Mouse (Mus musculus) forebrain, embryonic 14.5 days (tissue): ENCODE data around the gene Prmt3. TPM values are rescaled to one million over a fixed set of nuclear protein-coding genes. Genes with fewer than 3 reads are reported as not detected.

Experiments
- ATAC-seq: fragments of 200-750 bp; cut with Nextera tagmentation; 2 replicates; pipeline ENCODE4 v1.8.0; 2017; ENCODE audit warnings: mild to moderate bottlenecking, moderate library complexity
- DNase-seq: peaks from one replicate; pipeline ENCODE4 v3.0.0-alpha.2; 2015; ENCODE audit warnings: low spot score
- H3K27ac ChIP-seq: fragments of 300-500 bp; sonication (generic); 2 replicates; pipeline ENCODE4 v1.5.1; 2014; ENCODE audit warnings: low read depth, mild to moderate bottlenecking, control low read depth, low read length, moderate library complexity
- H3K27me3 ChIP-seq: fragments of 300-500 bp; sonication (generic); replicated peaks from 2 replicates; pipeline ENCODE4 v1.6.1; 2014; ENCODE audit warnings: low read length, control low read depth, mixed read lengths; ENCODE audit not compliant: control insufficient read depth, insufficient read depth
- H3K36me3 ChIP-seq: fragments of 300-500 bp; sonication (generic); 2 replicates; pipeline ENCODE4 v1.6.1; 2014; ENCODE audit warnings: low read length, control low read depth; ENCODE audit not compliant: control insufficient read depth, insufficient read depth
- H3K4me1 ChIP-seq: fragments of 300-500 bp; sonication (generic); 2 replicates; pipeline ENCODE4 v1.6.1; 2014; ENCODE audit warnings: antibody characterized with exemption, low read length, control low read depth; ENCODE audit not compliant: control insufficient read depth, insufficient read depth
- H3K4me2 ChIP-seq: fragments of 300-500 bp; sonication (generic); 2 replicates; pipeline ENCODE4 v1.6.1; 2014; ENCODE audit warnings: mild to moderate bottlenecking, control low read depth, low read length
- H3K4me3 ChIP-seq: fragments of 300-500 bp; sonication (generic); 2 replicates; pipeline ENCODE4 v1.5.1; 2014; ENCODE audit warnings: low read depth, low read length, control low read depth
- H3K9ac ChIP-seq: fragments of 300-500 bp; sonication (generic); 2 replicates; pipeline ENCODE4 v1.6.1; 2014; ENCODE audit warnings: mild to moderate bottlenecking, low read length, control low read depth, moderate library complexity
- H3K9me3 ChIP-seq: fragments of 300-500 bp; sonication (generic); replicated peaks from 2 replicates; pipeline ENCODE4 v1.6.1; 2016; ENCODE audit warnings: low read length, control low read depth, mixed read lengths; ENCODE audit not compliant: control insufficient read depth
- WGBS: fragments of 180-500 bp; shearing (Covaris S2); extraction: QIAGEN DNeasy Blood & Tissue Kit; methylation state at CpG from one replicate; pipeline ENCODE4 v1.1.7; 2014; 5-methylcytosine and 5-hydroxymethylcytosine counted together
- polyA plus RNA-seq: library from polyadenylated mRNA; unstranded; fragments of >200 nt; fragmentation: Nextera tagmentation; extraction: Ambion mirVana; gene quantifications from 2 replicates; pipeline ENCODE4 v1.2.1, GENCODE M21; 2014

The Prmt3 gene
- polyA plus RNA-seq, 1 experiment from 2014 or later: 50.2 TPM

DNA sequence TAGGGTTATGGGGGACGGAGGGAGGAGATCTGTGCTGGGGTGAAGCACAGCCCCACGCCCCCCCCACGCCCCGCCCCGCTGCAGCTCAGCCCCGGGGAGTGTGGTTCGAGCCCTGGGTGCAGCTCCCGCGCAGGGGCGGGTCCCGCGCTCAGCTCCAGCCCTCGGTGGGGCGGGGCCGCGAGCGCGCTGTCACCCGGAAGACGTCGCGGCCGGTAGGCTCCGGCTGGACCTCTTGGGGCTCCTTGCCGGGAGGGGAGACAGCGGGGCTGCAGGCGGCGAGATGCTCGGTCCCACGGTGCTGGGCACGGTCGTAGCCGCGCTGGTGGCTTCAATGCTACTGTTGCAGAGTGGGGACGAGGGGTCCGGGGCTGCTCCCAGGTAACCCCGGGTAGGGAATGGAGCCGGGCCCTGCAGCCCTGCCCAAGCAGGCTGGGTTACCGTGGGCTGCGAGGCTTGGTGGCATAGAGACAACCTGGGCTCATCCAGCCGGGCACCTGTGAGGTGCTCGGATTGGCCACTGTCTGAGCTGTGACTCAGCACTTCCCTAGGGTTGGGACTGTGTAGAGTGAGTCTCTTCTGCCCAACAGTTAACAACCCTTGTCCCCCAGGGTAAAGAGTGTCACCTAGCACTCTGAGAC, 19.1 kb upstream of the Prmt3 start, which contains the start of gene Htatip2:
TSS of gene Htatip2 (plus strand) at position 182 of the 638 bp plus-strand sequence.
- DNase-seq: no peak

DNA sequence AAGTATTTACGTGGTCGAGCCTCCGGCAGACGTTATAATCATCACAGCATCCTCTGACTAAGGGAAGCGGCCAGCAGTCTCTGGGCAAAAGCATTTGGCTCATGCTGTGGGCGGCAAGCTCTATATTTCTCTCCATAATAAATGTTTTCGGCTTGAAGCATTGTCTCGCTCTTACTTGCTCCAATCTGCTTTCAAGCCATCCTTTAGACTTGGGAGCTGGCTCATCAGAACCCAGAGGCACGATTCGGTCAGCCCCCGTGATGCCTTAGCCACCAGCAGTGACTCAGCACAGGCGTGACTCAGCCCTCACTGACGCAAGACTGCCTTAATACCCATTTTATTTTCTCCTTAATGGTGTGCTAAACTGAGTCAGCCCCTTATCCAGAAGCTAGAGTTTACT, 15.5 kb upstream of the Prmt3 start:
- DNase-seq (no peak), ATAC-seq (no peak)
- WGBS: 74% methylated on average over 13 of the region's 13 CpGs
- H3K9ac ChIP-seq: no peak overlapping the region
- H3K9me3 ChIP-seq: no peaks in the 10 kb centered on the region
- H3K27me3 ChIP-seq: peaks cover 39% of the 10 kb centered on the region
- no peak overlapping the region for H3K27ac ChIP-seq
- no peaks in the 10 kb centered on the region for H3K36me3 ChIP-seq
- H3K4me2 ChIP-seq: no peak overlapping the region
- no peaks in the 10 kb centered on the region for H3K4me1 ChIP-seq
- no peak overlapping the region for H3K4me3 ChIP-seq

More for the DNA sequence above, 19.1 kb upstream of the Prmt3 start, which contains the start of gene Htatip2:
- H3K36me3 ChIP-seq: no peaks in the 10 kb centered on the region
- no peaks in the 10 kb centered on the region for H3K9me3 ChIP-seq
- peaks cover 51% of the 10 kb centered on the region for H3K27me3 ChIP-seq
- H3K4me1 ChIP-seq: no peaks in the 10 kb centered on the region
- ATAC-seq: peak; percentile 50
- WGBS: 4% methylated on average over 28 of the region's 42 CpGs
- H3K4me3 ChIP-seq: peak within 1 kb of the TSS; percentile 37
- H3K9ac ChIP-seq: peak within 1 kb of the TSS; percentile 54; the same call in 1 of the 2 replicates
- no peak within 1 kb of the TSS for H3K27ac ChIP-seq
- H3K4me2 ChIP-seq: peak within 1 kb of the TSS; percentile 65

DNA sequence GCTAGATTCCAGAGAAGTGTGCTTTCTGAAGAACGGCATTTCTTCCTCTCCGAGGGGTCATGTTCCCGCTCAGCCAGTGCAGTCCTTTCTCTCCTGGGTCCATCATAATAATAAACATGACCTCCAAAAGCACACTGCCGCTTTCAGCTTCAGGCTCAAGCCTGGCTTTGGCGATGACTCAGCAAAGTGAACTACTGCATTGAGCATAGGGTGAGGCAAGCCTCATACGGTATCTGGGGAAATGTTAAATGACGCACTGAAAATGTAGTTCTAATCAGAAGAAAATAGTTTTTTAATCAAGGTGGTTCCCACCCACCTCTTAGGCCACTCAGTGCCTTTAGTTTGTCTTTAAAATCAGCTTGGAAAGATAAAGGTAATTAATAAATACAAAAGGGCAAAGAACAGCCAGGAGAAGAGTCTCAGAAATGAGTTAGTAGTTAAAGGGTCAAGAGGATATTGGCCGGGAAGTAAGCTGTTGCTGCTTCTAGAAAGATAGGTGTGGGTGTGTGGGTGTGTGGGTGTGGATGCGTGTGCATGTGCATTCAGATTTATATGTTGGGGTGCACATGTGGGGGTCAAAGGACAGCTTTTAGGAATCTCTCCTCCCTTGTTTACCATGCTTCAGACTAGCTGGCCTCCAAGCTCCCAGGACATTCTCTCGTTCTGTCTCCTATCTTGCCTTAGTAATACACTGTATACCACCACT, 14.0 kb upstream of the Prmt3 start:
- DNase-seq: no peak
- no peak overlapping the region for H3K4me2 ChIP-seq
- H3K4me1 ChIP-seq: no peaks in the 10 kb centered on the region
- H3K9me3 ChIP-seq: no peaks in the 10 kb centered on the region
- peaks cover 24% of the 10 kb centered on the region for H3K27me3 ChIP-seq
- H3K9ac ChIP-seq: no peak overlapping the region
- H3K27ac ChIP-seq: no peak overlapping the region
- H3K36me3 ChIP-seq: no peaks in the 10 kb centered on the region
- no peak overlapping the region for H3K4me3 ChIP-seq
- WGBS: 84% methylated on average over 10 of the region's 10 CpGs
- no peak for ATAC-seq

DNA sequence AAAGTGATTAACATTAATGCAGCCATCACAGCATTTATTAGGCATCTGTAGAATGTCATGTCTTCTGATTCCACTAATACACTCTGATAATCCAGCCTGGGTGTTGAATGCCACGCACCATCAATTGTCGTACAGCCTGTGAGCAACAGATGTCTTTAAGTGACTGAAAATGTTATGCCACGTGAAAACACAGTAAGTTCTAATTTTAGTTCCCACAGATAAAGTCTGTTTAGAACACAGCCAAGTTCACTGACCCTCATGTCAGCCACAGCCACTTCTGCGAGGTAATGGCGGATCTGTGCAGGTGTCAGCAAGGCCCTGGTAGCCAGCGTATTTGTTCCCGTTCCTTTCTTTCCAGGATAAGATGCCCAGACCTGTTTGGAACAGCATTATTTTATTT, 12.0 kb upstream of the Prmt3 start:
- ATAC-seq: no peak
- H3K27ac ChIP-seq: no peak overlapping the region
- no peak overlapping the region for H3K9ac ChIP-seq
- DNase-seq: no peak
- H3K36me3 ChIP-seq: no peaks in the 10 kb centered on the region
- H3K4me2 ChIP-seq: no peak overlapping the region
- no peaks in the 10 kb centered on the region for H3K4me1 ChIP-seq
- WGBS: 89% methylated on average over 7 of the region's 7 CpGs
- 0 out of 2 replicates have a peak, but pooled peaks cover 5% of the 10 kb centered on the region for H3K27me3 ChIP-seq
- H3K4me3 ChIP-seq: no peak overlapping the region
- H3K9me3 ChIP-seq: no peaks in the 10 kb centered on the region

DNA sequence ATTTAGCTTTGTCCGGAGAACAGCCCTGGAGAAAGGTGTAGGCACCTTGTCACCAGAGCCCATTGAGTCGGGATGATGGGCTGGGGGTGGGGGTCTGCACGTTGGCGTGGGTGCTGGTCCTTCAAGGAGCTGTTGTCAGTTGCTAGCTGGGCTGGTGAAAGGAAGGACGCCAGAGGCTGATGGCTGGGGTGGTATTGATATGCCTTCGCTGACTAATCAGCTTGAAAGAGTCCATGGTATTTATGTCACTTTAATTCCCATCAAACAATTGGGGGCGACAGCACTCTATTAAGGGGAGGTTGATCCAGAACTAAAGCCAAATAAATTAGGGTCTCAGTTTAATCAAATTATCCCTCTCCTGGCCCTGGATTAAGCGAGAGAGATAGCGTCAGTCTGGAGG, 9.6 kb upstream of the Prmt3 start:
- H3K27me3 ChIP-seq: 0 out of 2 replicates have a peak, but pooled peaks cover 5% of the 10 kb centered on the region
- DNase-seq: no peak
- no peaks in the 10 kb centered on the region for H3K4me1 ChIP-seq
- H3K36me3 ChIP-seq: no peaks in the 10 kb centered on the region
- H3K27ac ChIP-seq: no peak overlapping the region
- H3K4me2 ChIP-seq: no peak overlapping the region
- no peaks in the 10 kb centered on the region for H3K9me3 ChIP-seq
- ATAC-seq: no peak
- no peak overlapping the region for H3K9ac ChIP-seq
- no peak overlapping the region for H3K4me3 ChIP-seq
- 4% methylated on average over 9 of the region's 9 CpGs for WGBS

DNA sequence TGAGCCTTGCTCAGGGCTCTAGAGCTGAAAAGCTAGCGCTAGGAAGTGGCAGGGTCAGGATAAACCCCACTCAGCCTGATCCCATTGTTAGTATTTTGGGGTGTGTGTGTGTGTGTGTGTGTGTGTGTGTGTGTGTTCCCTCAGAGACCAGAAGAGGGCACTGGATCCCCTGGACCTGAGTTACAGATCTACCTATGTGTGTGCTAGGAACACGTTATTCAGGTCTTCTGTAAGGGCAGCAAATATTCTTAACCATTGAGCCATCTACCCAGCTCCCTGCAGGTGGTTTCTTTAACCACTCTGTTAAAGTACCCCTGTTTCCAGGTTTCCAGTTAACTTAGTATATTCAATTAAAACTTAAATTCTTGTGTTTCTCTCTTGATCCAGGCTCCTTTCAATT, 3.8 kb upstream of the Prmt3 start:
- H3K4me2 ChIP-seq: no peak overlapping the region
- 82% methylated on average over 2 of the region's 2 CpGs for WGBS
- no peaks in the 10 kb centered on the region for H3K27me3 ChIP-seq
- ATAC-seq (no peak), DNase-seq (no peak)
- no peaks in the 10 kb centered on the region for H3K36me3 ChIP-seq
- no peak overlapping the region for H3K9ac ChIP-seq
- H3K9me3 ChIP-seq: no peaks in the 10 kb centered on the region
- H3K4me3 ChIP-seq: no peak overlapping the region
- peaks cover 5% of the 10 kb centered on the region for H3K4me1 ChIP-seq
- H3K27ac ChIP-seq: no peak overlapping the region

DNA sequence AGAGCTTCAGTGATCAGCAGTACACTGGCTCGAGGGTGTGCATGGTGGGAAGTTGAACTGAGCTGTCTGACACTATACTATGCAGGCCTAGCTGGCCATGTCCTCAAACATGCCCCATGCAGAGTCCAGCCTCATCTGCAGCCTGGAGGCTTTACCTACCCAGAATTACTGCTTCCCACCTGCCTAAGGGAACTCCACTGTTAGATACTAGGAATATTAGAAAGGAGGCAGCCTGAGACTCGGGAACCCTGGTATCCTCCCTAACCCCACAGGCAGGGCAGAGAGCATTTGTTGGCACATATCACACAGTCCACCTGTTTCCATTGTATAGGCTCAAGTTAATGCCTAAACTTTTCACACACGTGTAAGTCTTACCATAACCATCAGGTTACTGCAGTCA, 561 bp upstream of the Prmt3 start:
- Histone ChIP-seq H3K36me3 (peaks cover 11% of the 10 kb centered on the region; the same call in 1 of the 2 replicates), H3K4me1 (peaks cover 12% of the 10 kb centered on the region), H3K9ac (no peak overlapping the region), H3K27me3 (no peaks in the 10 kb centered on the region), H3K27ac (no peak overlapping the region), H3K4me2 (no peak overlapping the region), H3K9me3 (no peaks in the 10 kb centered on the region), H3K4me3 (no peak overlapping the region)
- ATAC-seq: peak; percentile 21
- no peak for DNase-seq
- 48% methylated on average over 3 of the region's 3 CpGs for WGBS

DNA sequence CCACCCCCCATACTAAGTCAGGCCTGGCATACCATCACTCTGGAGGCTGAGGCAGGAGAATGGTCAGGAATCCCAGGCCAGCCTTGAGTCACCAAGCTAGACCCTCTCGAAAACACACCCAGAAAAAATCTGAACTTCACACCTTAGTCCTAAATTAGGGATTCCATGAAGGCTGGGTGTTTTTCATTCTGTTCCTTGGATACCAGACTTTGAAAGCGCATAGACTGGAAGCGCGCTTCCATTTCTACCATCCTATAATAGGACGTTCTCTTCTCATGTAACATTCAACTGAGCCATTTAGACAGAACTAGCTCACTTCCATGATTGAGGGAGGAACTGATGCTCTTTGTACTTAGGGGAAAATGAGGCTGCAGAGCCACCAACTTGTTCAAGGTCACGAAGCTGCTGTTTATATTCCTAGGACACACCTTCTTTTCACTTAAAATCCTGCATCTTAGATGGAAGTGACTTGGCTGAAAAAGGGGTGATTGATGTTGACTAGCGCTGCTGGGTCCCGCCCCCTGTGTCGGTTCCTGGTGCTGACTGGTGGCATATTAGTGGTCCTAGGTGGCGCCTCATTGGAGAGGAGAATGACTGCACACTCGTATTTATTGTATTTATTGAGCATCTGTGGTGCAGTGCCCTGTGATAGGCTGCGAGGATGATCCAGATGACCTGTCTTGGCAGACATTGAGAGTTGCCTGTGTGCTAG, 914 bp downstream of the Prmt3 start:
- Histone ChIP-seq H3K4me1 (peaks cover 12% of the 10 kb centered on the region), H3K36me3 (peaks cover 22% of the 10 kb centered on the region; the same call in 1 of the 2 replicates), H3K4me3 (peak overlapping the region; percentile 69), H3K4me2 (peak overlapping the region; percentile 75), H3K9me3 (no peaks in the 10 kb centered on the region), H3K9ac (peak overlapping the region; percentile 78; the same call in 1 of the 2 replicates), H3K27ac (peak overlapping the region; percentile 72; the same call in 1 of the 2 replicates), H3K27me3 (no peaks in the 10 kb centered on the region)
- no peak for DNase-seq
- 77% methylated on average over 12 of the region's 12 CpGs for WGBS
- ATAC-seq: peak; percentile 7; the same call in 1 of the 2 replicates
